ENCODE assay signal across 12 mouse cellular contexts in the genomic region with DNA sequence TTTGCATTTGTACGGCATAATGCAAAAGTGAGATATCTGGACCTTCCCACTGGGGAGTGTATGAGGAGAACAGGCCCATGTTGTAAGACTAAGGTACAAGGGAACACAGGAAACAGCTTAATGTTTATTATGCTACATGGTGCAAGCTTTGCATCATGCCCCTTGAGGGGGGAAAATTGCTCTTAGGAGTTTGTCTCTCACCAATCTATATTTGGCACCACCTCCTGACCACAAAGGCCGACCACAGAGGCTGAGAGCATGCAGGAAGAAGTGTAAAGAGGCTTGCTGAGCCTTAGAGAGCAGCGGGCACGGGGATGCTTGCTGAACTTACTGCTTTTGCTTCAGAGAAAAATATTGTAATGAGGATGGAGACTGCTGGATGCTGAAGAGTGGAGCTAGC. TPM values are rescaled to one million over a fixed set of nuclear protein-coding genes. Genes with fewer than 3 reads are reported as not detected.
DNase-seq lines count a peak whose midpoint lies in the region; ATAC-seq and TF ChIP-seq lines count a peak whose summit lies in the region.
"Had no signal": no experiment of that assay in that cellular context is flagged by ENCODE, and none has a peak within 500 bp of the region (broad histone marks: within the 10 kb centered on the region; RNA-seq: fewer than 3 reads in every experiment).

No protein-coding gene starts in this region.

- 66% methylated on average over 4 of the region's 4 CpGs for WGBS in lung, postnatal 0 days
- 79% methylated on average over 4 of the region's 4 CpGs for WGBS in cerebellum, adult 2 months

- H3K9ac ChIP-seq in lung, postnatal 0 days (replicated peaks; ENCODE audit: low read depth), result no peak overlapping the region
- H3K9ac ChIP-seq: hindbrain, embryonic 13.5 days; liver, embryonic 14.5 days; midbrain, embryonic 13.5 days had no signal

- TF ChIP-seq POLR2A in cerebellum, adult 2 months (IDR thresholded peaks at IDR 0.05; ENCODE audit: borderline replicate concordance, insufficient read depth, low read length), result no peak

- peaks cover 5% of the 10 kb centered on the region; the same call in 1 of the 2 replicates for H3K4me1 ChIP-seq in lung, postnatal 0 days (ENCODE audit: insufficient read depth, low read depth, low read length)
- H3K4me1 ChIP-seq in cerebellum, adult 2 months (ENCODE audit: control insufficient read depth, insufficient read depth, low read length), result peaks cover 3% of the 10 kb centered on the region; the same call in 1 of the 2 replicates

- H3K27ac ChIP-seq in lung, postnatal 0 days (ENCODE audit: low read length), result no peak overlapping the region
- no peak overlapping the region for H3K27ac ChIP-seq in cerebellum, adult 2 months (ENCODE audit: insufficient read depth, low read length)
- H3K27ac ChIP-seq: hindbrain, embryonic 13.5 days; liver, embryonic 14.5 days; midbrain, embryonic 13.5 days had no signal

- H3K4me2 ChIP-seq in lung, postnatal 0 days (replicated peaks; ENCODE audit: low read depth, low read length), result no peak overlapping the region
- H3K4me2 ChIP-seq: hindbrain, embryonic 13.5 days; midbrain, embryonic 13.5 days had no signal

- H3K4me3 ChIP-seq in lung, postnatal 0 days (ENCODE audit: low read depth, low read length), result no peak overlapping the region
- no peak overlapping the region for H3K4me3 ChIP-seq in cerebellum, adult 2 months (replicated peaks; ENCODE audit: insufficient read depth, low read depth, low read length)
- H3K4me3 ChIP-seq: hindbrain, embryonic 13.5 days; midbrain, embryonic 13.5 days had no signal

- no peak for TF ChIP-seq CTCF in lung, postnatal 0 days (IDR thresholded peaks at IDR 0.05)
- no peak for TF ChIP-seq CTCF in cerebellum, adult 2 months (IDR thresholded peaks at IDR 0.05; ENCODE audit: borderline replicate concordance, insufficient read depth, low read depth, low read length)

- no peak for ATAC-seq in lung, postnatal 0 days
- ATAC-seq in activated CD4-positive, CD25-positive, alpha-beta regulatory T cell, adult 4 months, result peak; percentile 84
- ATAC-seq: midbrain, embryonic 13.5 days had no signal

- H3K9me3 ChIP-seq in lung, postnatal 0 days (ENCODE audit: low read length), result no peaks in the 10 kb centered on the region
- H3K9me3 ChIP-seq: hindbrain, embryonic 13.5 days; midbrain, embryonic 13.5 days had no signal

- H3K36me3 ChIP-seq in lung, postnatal 0 days (ENCODE audit: insufficient read depth, low read length), result no peaks in the 10 kb centered on the region

- no peaks in the 10 kb centered on the region for H3K27me3 ChIP-seq in lung, postnatal 0 days (replicated peaks; ENCODE audit: insufficient read depth, low read length)
- no peaks in the 10 kb centered on the region for H3K27me3 ChIP-seq in cerebellum, adult 2 months (ENCODE audit: control insufficient read depth, insufficient read depth, low read length)

- no peak for TF ChIP-seq EP300 in lung, postnatal 0 days (IDR thresholded peaks at IDR 0.05)

- peak; percentile 50 for DNase-seq in lung, postnatal 25 days (ENCODE audit: low spot score)
- DNase-seq in lung, postnatal 0 days (ENCODE audit: low spot score), result no peak
- peak; percentile 76 for DNase-seq in naive thymus-derived CD4-positive, alpha-beta T cell, adult 2 months (ENCODE audit: low read depth)
- DNase-seq in kidney, postnatal 36 days, result no peak
- DNase-seq in gastrocnemius, postnatal 10 days, result no peak
- no peak for DNase-seq in cerebellum, adult 2 months
- DNase-seq: gastrocnemius, postnatal 36 days; kidney, postnatal 25 days had no signal

RNA-seq across cellular contexts. Expression of gene Rnf213, which starts 8.0 kb away (rescaled TPM):
- polyA plus RNA-seq in lung, postnatal 0 days (2015; fragmentation: Nextera tagmentation; extraction: Ambion mirVana), result 8.2 and 9.7 TPM in 2 replicates
- polyA plus RNA-seq in activated CD4-positive, CD25-positive, alpha-beta regulatory T cell, adult 4 months (2017; shearing (Covaris generic)), result 10 to 100 TPM; 43.2 to 52.8 TPM
- total RNA-seq in gastrocnemius, postnatal 10 days (2021), result 10 to 100 TPM in 1 of 2 experiments, 1 to 10 TPM in 1; 6.9 to 10.1 TPM
- polyA plus RNA-seq in cerebellum, adult 2 months (2012; rRNA removed), result 7.3 and 7.5 TPM in 2 replicates

RNA-seq across cellular contexts. Expression of gene Slc26a11, which starts 29.5 kb away (rescaled TPM):
- polyA plus RNA-seq in lung, postnatal 0 days (2015; fragmentation: Nextera tagmentation; extraction: Ambion mirVana), result 11.6 and 12.0 TPM in 2 replicates
- polyA plus RNA-seq in activated CD4-positive, CD25-positive, alpha-beta regulatory T cell, adult 4 months (2017; shearing (Covaris generic)), result 10 to 100 TPM in 1 of 2 experiments, 1 to 10 TPM in 1; 8.5 to 17.3 TPM
- total RNA-seq in gastrocnemius, postnatal 10 days (2021), result 1 to 10 TPM; 2.6 to 4.0 TPM
- 12.9 and 15.6 TPM in 2 replicates for polyA plus RNA-seq in cerebellum, adult 2 months (2012; rRNA removed)

RNA-seq across cellular contexts. Expression of gene Sgsh, which starts 29.6 kb away (rescaled TPM):
- polyA plus RNA-seq in lung, postnatal 0 days (2015; fragmentation: Nextera tagmentation; extraction: Ambion mirVana), result 12.6 TPM in 2 replicates
- polyA plus RNA-seq in activated CD4-positive, CD25-positive, alpha-beta regulatory T cell, adult 4 months (2017; shearing (Covaris generic)), result 10 to 100 TPM in 1 of 2 experiments, 1 to 10 TPM in 1; 7.4 to 13.7 TPM
- total RNA-seq in gastrocnemius, postnatal 10 days (2021), result 1 to 10 TPM; 5.2 to 5.7 TPM
- polyA plus RNA-seq in cerebellum, adult 2 months (2012; rRNA removed), result 8.8 and 9.4 TPM in 2 replicates

Comparison
In these comparisons a context has a peak if more than half of its experiments do, and no peak if none do; other contexts are left out.
1. DNase-seq: peak in lung, postnatal 25 days (single experiment) and naive thymus-derived CD4-positive, alpha-beta T cell, adult 2 months (single experiment); none in lung, postnatal 0 days (single experiment), kidney, postnatal 36 days (0 of 2), gastrocnemius, postnatal 10 days (single experiment) and cerebellum, adult 2 months (0 of 2).